Mouse (Mus musculus) midbrain, embryonic 12.5 days (tissue): ENCODE results near the gene Endou. TPM values are rescaled to one million over a fixed set of nuclear protein-coding genes. Genes with fewer than 3 reads are reported as not detected.

ENCODE experiments used
- ATAC-seq: fragments of 200-750 bp; cut with Nextera tagmentation; 2 replicates; pipeline ENCODE4 v1.8.0; 2017; ENCODE audit warnings: low read depth, moderate TSS enrichment, moderate library complexity; ENCODE audit not compliant: low FRiP score
- H3K27ac ChIP-seq: fragments of 300-500 bp; sonication (generic); replicated peaks from 2 replicates; pipeline ENCODE4 v1.5.1; 2016; ENCODE audit warnings: mild to moderate bottlenecking
- H3K27me3 ChIP-seq: fragments of 300-500 bp; sonication (generic); 2 replicates; pipeline ENCODE4 v1.6.1; 2016; ENCODE audit warnings: mild to moderate bottlenecking
- H3K36me3 ChIP-seq: fragments of 300-500 bp; sonication (generic); 2 replicates; pipeline ENCODE4 v1.6.1; 2016
- H3K4me1 ChIP-seq: fragments of 300-500 bp; sonication (generic); 2 replicates; pipeline ENCODE4 v1.6.1; 2016
- H3K4me2 ChIP-seq: fragments of 300-500 bp; sonication (generic); replicated peaks from 2 replicates; pipeline ENCODE4 v1.6.1; 2016; ENCODE audit warnings: mild to moderate bottlenecking, moderate library complexity
- H3K4me3 ChIP-seq: fragments of 300-500 bp; sonication (generic); 2 replicates; pipeline ENCODE4 v1.5.1; 2016; ENCODE audit warnings: mild to moderate bottlenecking
- H3K9ac ChIP-seq: fragments of 300-500 bp; sonication (generic); replicated peaks from 2 replicates; pipeline ENCODE4 v1.6.1; 2016; ENCODE audit warnings: mild to moderate bottlenecking, moderate library complexity
- H3K9me3 ChIP-seq: fragments of 300-500 bp; sonication (generic); 2 replicates; pipeline ENCODE4 v1.6.1; 2016; ENCODE audit warnings: mild to moderate bottlenecking
- WGBS: fragments of 180-500 bp; shearing (Covaris S2); methylation state at CpG from one replicate; pipeline ENCODE4 v1.1.7; 2016; 5-methylcytosine and 5-hydroxymethylcytosine counted together
- polyA plus RNA-seq: library from polyadenylated mRNA; unstranded; fragments of >200 nt; fragmentation: Nextera tagmentation; extraction: Ambion mirVana; gene quantifications from 2 replicates; pipeline ENCODE4 v1.2.1, GENCODE M21; 2016

Endou gene
- polyA plus RNA-seq, 1 experiment from 2014 or later: 0.20 TPM

GRCm38 (mm10) chr15:97766594-97767279 lies 35.6 kb upstream of the Endou start:
- peak overlapping the region; percentile 91 for H3K4me2 ChIP-seq
- H3K36me3 ChIP-seq: no peaks in the 10 kb centered on the region
- no peaks in the 10 kb centered on the region for H3K9me3 ChIP-seq
- no peak for ATAC-seq
- H3K9ac ChIP-seq: peak overlapping the region; percentile 59
- 5% methylated on average over 23 of the region's 23 CpGs for WGBS
- H3K4me3 ChIP-seq: peak overlapping the region; percentile 48
- peaks cover 36% of the 10 kb centered on the region for H3K4me1 ChIP-seq
- H3K27ac ChIP-seq: no peak overlapping the region
- H3K27me3 ChIP-seq: peaks cover 77% of the 10 kb centered on the region

GRCm38 (mm10) chr15:97766194-97766593 lies 35.1 kb upstream of the Endou start:
- Histone ChIP-seq H3K36me3 (no peaks in the 10 kb centered on the region), H3K27ac (no peak overlapping the region), H3K27me3 (peaks cover 72% of the 10 kb centered on the region), H3K4me2 (peak overlapping the region; percentile 91), H3K9me3 (no peaks in the 10 kb centered on the region), H3K9ac (0 out of 2 replicates have a peak overlapping the region, but pooled peaks have one; percentile 1), H3K4me1 (peaks cover 36% of the 10 kb centered on the region), H3K4me3 (peak overlapping the region; percentile 48)
- no peak; the same call in 1 of the 2 replicates for ATAC-seq
- WGBS: 6% methylated on average over 8 of the region's 8 CpGs

- ATAC-seq: no peak
Measured at GRCm38 (mm10) chr15:97765090-97765794, 34.1 kb upstream of the Endou start.

GRCm38 (mm10) chr15:97764532-97764931 lies 33.4 kb upstream of the Endou start:
- H3K4me3 ChIP-seq: no peak overlapping the region
- peaks cover 65% of the 10 kb centered on the region for H3K27me3 ChIP-seq
- ATAC-seq: no peak
- no peaks in the 10 kb centered on the region for H3K36me3 ChIP-seq
- H3K9me3 ChIP-seq: no peaks in the 10 kb centered on the region
- H3K27ac ChIP-seq: no peak overlapping the region
- no peak overlapping the region for H3K4me2 ChIP-seq
- H3K9ac ChIP-seq: no peak overlapping the region
- H3K4me1 ChIP-seq: peaks cover 36% of the 10 kb centered on the region
- 83% methylated on average over 2 of the region's 2 CpGs for WGBS

More at GRCm38 (mm10) chr15:97765090-97765794, 34.1 kb upstream of the Endou start:
- H3K4me1 ChIP-seq: peaks cover 36% of the 10 kb centered on the region
- no peak overlapping the region for H3K9ac ChIP-seq
- H3K4me3 ChIP-seq: no peak overlapping the region
- H3K36me3 ChIP-seq: no peaks in the 10 kb centered on the region
- no peaks in the 10 kb centered on the region for H3K9me3 ChIP-seq
- H3K4me2 ChIP-seq: peak overlapping the region; percentile 91; the same call in 1 of the 2 replicates
- H3K27ac ChIP-seq: no peak overlapping the region
- peaks cover 68% of the 10 kb centered on the region for H3K27me3 ChIP-seq
- WGBS: 34% methylated on average over 13 of the region's 13 CpGs

- Histone ChIP-seq H3K4me3 (no peak overlapping the region), H3K36me3 (no peaks in the 10 kb centered on the region), H3K9me3 (no peaks in the 10 kb centered on the region), H3K4me2 (no peak overlapping the region), H3K9ac (no peak overlapping the region), H3K27ac (no peak overlapping the region), H3K27me3 (peaks cover 54% of the 10 kb centered on the region), H3K4me1 (peaks cover 33% of the 10 kb centered on the region)
- ATAC-seq: no peak
- 68% methylated on average over 9 of the region's 9 CpGs for WGBS
Measured at GRCm38 (mm10) chr15:97763256-97764049, 32.3 kb upstream of the Endou start.

GRCm38 (mm10) chr15:97762733-97763132 lies 31.6 kb upstream of the Endou start:
- WGBS: 77% methylated on average over 9 of the region's 9 CpGs
- Histone ChIP-seq H3K9me3 (no peaks in the 10 kb centered on the region), H3K4me1 (peaks cover 26% of the 10 kb centered on the region)

GRCm38 (mm10) chr15:97761438-97761837 lies 30.3 kb upstream of the Endou start:
- 40% methylated on average over 13 of the region's 13 CpGs for WGBS
- Histone ChIP-seq H3K9me3 (no peaks in the 10 kb centered on the region), H3K27ac (no peak overlapping the region), H3K4me1 (peaks cover 13% of the 10 kb centered on the region), H3K4me2 (no peak overlapping the region), H3K4me3 (no peak overlapping the region), H3K36me3 (no peaks in the 10 kb centered on the region), H3K9ac (no peak overlapping the region), H3K27me3 (peaks cover 34% of the 10 kb centered on the region)
- no peak for ATAC-seq

More at GRCm38 (mm10) chr15:97762733-97763132, 31.6 kb upstream of the Endou start:
- Histone ChIP-seq H3K9ac (no peak overlapping the region), H3K27me3 (peaks cover 47% of the 10 kb centered on the region), H3K36me3 (no peaks in the 10 kb centered on the region), H3K4me2 (no peak overlapping the region), H3K4me3 (no peak overlapping the region), H3K27ac (no peak overlapping the region)
- ATAC-seq: no peak

GRCm38 (mm10) chr15:97760952-97761351 lies 29.8 kb upstream of the Endou start:
- peaks cover 29% of the 10 kb centered on the region for H3K27me3 ChIP-seq
- H3K9me3 ChIP-seq: no peaks in the 10 kb centered on the region
- H3K9ac ChIP-seq: no peak overlapping the region
- no peak overlapping the region for H3K4me3 ChIP-seq
- H3K4me2 ChIP-seq: no peak overlapping the region
- H3K4me1 ChIP-seq: peaks cover 8% of the 10 kb centered on the region
- no peaks in the 10 kb centered on the region for H3K36me3 ChIP-seq
- WGBS: 78% methylated on average over 5 of the region's 5 CpGs
- H3K27ac ChIP-seq: no peak overlapping the region
- ATAC-seq: no peak

GRCm38 (mm10) chr15:97760006-97760405 lies 28.9 kb upstream of the Endou start:
- H3K9ac ChIP-seq: no peak overlapping the region
- H3K4me1 ChIP-seq: no peaks in the 10 kb centered on the region
- 92% methylated on average over 9 of the region's 9 CpGs for WGBS
- peaks cover 20% of the 10 kb centered on the region for H3K27me3 ChIP-seq
- no peaks in the 10 kb centered on the region for H3K36me3 ChIP-seq
- H3K9me3 ChIP-seq: no peaks in the 10 kb centered on the region
- no peak for ATAC-seq
- no peak overlapping the region for H3K4me3 ChIP-seq
- no peak overlapping the region for H3K27ac ChIP-seq
- H3K4me2 ChIP-seq: no peak overlapping the region

- no peak overlapping the region for H3K9ac ChIP-seq
Measured at GRCm38 (mm10) chr15:97755361-97755760, 24.2 kb upstream of the Endou start.

GRCm38 (mm10) chr15:97754476-97754875 lies 23.3 kb upstream of the Endou start:
- no peak overlapping the region for H3K4me2 ChIP-seq
- H3K4me3 ChIP-seq: no peak overlapping the region
- no peaks in the 10 kb centered on the region for H3K9me3 ChIP-seq
- peaks cover 11% of the 10 kb centered on the region; the same call in 1 of the 2 replicates for H3K4me1 ChIP-seq
- H3K27ac ChIP-seq: no peak overlapping the region
- ATAC-seq: no peak
- peaks cover 7% of the 10 kb centered on the region; the same call in 1 of the 2 replicates for H3K27me3 ChIP-seq
- 82% methylated on average over 6 of the region's 6 CpGs for WGBS
- no peak overlapping the region for H3K9ac ChIP-seq
- H3K36me3 ChIP-seq: no peaks in the 10 kb centered on the region

More at GRCm38 (mm10) chr15:97755361-97755760, 24.2 kb upstream of the Endou start:
- Histone ChIP-seq H3K4me2 (no peak overlapping the region), H3K27me3 (0 out of 2 replicates have a peak, but pooled peaks cover 4% of the 10 kb centered on the region), H3K4me1 (peaks cover 7% of the 10 kb centered on the region; the same call in 1 of the 2 replicates), H3K9me3 (no peaks in the 10 kb centered on the region), H3K36me3 (no peaks in the 10 kb centered on the region), H3K27ac (no peak overlapping the region), H3K4me3 (no peak overlapping the region)
- WGBS: 58% methylated on average over 8 of the region's 8 CpGs
- no peak for ATAC-seq
